Mouse (Mus musculus): Measurements from ENCODE around the gene Pes1. TPM values are rescaled to one million over a fixed set of nuclear protein-coding genes. Genes with fewer than 3 reads are reported as not detected.
"Not testable (repeated sequence)": the region's sequence is repeated elsewhere in the genome, so short reads cannot be mapped to it uniquely, and the experiment has no call there.

Gene Pes1
- polyA plus RNA-seq, 1 experiment from 2014 or later, result 59.1 TPM

DNA sequence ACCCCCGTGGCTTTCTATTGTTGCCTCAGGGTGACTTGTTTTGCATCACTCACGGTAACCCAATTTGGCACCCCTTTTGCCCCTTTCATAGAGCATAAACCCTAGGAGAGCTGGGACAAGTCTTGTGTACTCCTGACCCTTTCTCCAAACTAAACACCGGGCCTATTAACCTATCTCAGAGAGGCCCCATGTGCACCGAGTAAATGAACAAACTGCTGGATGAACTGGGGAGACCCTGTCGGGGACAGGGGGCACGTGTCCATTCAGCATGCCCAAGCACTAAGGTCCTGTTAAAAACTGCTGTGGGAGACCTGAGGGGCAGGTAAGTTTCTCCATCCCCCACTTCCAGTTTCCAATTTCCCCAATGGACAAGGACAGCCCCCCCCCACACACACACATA, 32.8 kb upstream of the Pes1 start:
- ATAC-seq, result no peak
- Histone ChIP-seq H3K36me3 (ENCODE audit: control insufficient read depth, insufficient read depth, low read length) (no peaks in the 10 kb centered on the region), H3K27me3 (ENCODE audit: control insufficient read depth, insufficient read depth, low read depth, low read length) (no peaks in the 10 kb centered on the region), H3K4me3 (ENCODE audit: low read depth, low read length) (peak overlapping the region; percentile 41), H3K4me1 (ENCODE audit: control insufficient read depth, insufficient read depth, low read length) (peaks cover 12% of the 10 kb centered on the region), H3K27ac (ENCODE audit: low read length) (no peak overlapping the region), H3K9me3 (replicated peaks; ENCODE audit: control insufficient read depth, low read length, poor library complexity, severe bottlenecking) (no peaks in the 10 kb centered on the region), H3K9ac (ENCODE audit: low read depth, low read length) (no peak overlapping the region), H3K4me2 (ENCODE audit: low read length) (peak overlapping the region; percentile 62)
- WGBS, result 32% methylated on average over 6 of the region's 6 CpGs

DNA sequence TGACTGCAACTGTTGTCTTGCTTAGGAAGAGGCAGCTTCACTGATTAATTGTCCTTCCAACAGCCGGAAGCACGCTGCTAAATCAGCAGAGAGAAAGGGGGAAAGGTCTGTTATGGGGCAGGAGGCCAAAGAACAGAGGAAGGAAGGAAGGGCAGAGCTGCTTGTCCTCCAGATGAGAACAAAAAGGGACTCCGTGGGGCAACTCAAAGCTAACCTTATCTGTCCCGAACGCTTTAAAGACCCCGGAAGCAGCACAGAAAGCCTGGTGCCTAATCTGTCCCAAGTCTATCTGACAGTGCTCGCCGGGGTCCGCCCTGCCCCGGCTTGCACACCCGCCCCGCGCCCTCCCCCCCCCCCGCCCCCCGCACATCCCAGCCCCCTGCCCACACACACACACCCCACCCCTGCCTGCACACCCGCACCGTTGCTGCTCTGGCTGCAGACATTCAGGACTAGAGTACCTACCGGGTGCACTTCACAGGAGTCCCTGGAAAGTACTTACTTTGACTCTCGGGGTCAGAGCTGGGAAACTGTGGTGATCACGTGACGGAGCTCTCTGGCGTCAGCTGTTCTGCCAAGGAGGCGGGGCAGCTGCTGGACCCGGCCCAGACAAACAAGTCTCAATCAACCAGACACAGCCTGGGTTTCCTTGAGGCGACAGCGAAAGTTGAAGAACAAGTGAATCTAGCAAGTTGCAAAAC, 32.1 kb upstream of the Pes1 start, which contains the start of gene Tcn2:
Gene Tcn2, minus strand, starts transcription at position 649 of the 701 bp plus-strand sequence.
- Histone ChIP-seq H3K36me3 (ENCODE audit: control insufficient read depth, insufficient read depth, low read length) (no peaks in the 10 kb centered on the region), H3K4me2 (ENCODE audit: low read length) (peak within 1 kb of the TSS; percentile 62), H3K4me3 (ENCODE audit: low read depth, low read length) (peak within 1 kb of the TSS; percentile 41), H3K9me3 (replicated peaks; ENCODE audit: control insufficient read depth, low read length, poor library complexity, severe bottlenecking) (no peaks in the 10 kb centered on the region), H3K9ac (ENCODE audit: low read depth, low read length) (peak within 1 kb of the TSS; percentile 53), H3K27me3 (ENCODE audit: control insufficient read depth, insufficient read depth, low read depth, low read length) (no peaks in the 10 kb centered on the region), H3K4me1 (ENCODE audit: control insufficient read depth, insufficient read depth, low read length) (peaks cover 12% of the 10 kb centered on the region), H3K27ac (ENCODE audit: low read length) (no peak within 1 kb of the TSS)
- WGBS, result under 1% methylated on average over 17 of the region's 26 CpGs
- peak; percentile 64; the same call in 1 of the 2 replicates for ATAC-seq

DNA sequence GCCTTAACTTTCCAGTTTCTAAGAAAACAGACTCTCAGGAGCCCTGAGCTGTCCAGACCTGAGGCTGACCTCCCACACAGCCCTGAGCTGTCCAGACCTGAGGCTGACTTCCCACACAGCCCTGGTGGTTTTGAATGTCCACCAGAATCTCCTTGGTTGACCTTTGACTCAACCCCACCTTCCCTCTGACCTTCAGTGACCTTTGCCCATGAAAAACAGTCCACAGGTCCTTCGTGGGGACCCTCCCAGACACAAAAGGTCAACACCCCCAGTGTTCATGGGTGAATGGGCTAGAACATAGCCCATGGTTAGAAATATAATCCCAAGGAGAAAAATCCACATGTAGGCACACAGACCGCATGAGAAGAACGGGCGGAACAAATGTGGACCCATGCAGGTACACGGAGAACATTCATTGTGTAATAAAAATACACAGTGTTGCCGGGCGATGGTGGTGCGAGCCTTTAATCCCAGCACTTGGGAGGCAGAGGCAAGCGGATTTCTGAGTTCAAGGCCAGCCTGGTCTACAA, 30.0 kb upstream of the Pes1 start:
- ATAC-seq, result no peak
- H3K4me3 ChIP-seq (ENCODE audit: low read depth, low read length), result no peak overlapping the region
- H3K27me3 ChIP-seq (ENCODE audit: control insufficient read depth, insufficient read depth, low read depth, low read length), result no peaks in the 10 kb centered on the region
- H3K27ac ChIP-seq (ENCODE audit: low read length), result no peak overlapping the region
- H3K4me1 ChIP-seq (ENCODE audit: control insufficient read depth, insufficient read depth, low read length), result peaks cover 12% of the 10 kb centered on the region
- H3K4me2 ChIP-seq (ENCODE audit: low read length), result no peak overlapping the region
- whole genome bisulfite sequencing, result 85% methylated on average over 9 of the region's 9 CpGs
- H3K36me3 ChIP-seq (ENCODE audit: control insufficient read depth, insufficient read depth, low read length), result no peaks in the 10 kb centered on the region
- H3K9ac ChIP-seq (ENCODE audit: low read depth, low read length), result no peak overlapping the region
- H3K9me3 ChIP-seq (replicated peaks; ENCODE audit: control insufficient read depth, low read length, poor library complexity, severe bottlenecking), result no peaks in the 10 kb centered on the region

DNA sequence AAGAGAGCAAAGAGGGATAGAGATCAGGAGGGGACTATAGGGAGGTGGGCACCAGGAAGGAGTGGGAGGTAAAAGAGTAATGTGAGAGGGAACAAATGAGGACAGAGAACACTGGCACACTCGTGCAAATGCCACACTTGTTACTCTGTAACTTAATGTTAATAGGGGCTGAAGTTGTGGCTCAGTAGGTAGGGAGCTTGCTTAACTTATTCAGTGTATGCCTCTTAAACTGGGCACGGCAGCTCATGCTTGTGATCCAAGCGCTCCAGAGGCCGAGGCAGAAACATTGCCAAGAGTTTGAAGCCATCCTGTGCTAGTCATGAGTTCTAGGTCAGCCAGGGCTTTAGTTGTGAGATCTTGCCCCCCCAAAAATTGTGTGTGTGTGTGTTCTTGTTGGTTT, 28.6 kb upstream of the Pes1 start:
- H3K36me3 ChIP-seq (ENCODE audit: control insufficient read depth, insufficient read depth, low read length), result no peaks in the 10 kb centered on the region
- 73% methylated on average over 4 of the region's 4 CpGs for WGBS
- no peak overlapping the region for H3K27ac ChIP-seq (ENCODE audit: low read length)
- ATAC-seq, result no peak
- no peaks in the 10 kb centered on the region for H3K9me3 ChIP-seq (replicated peaks; ENCODE audit: control insufficient read depth, low read length, poor library complexity, severe bottlenecking)
- peaks cover 12% of the 10 kb centered on the region for H3K4me1 ChIP-seq (ENCODE audit: control insufficient read depth, insufficient read depth, low read length)
- H3K4me2 ChIP-seq (ENCODE audit: low read length), result no peak overlapping the region
- H3K27me3 ChIP-seq (ENCODE audit: control insufficient read depth, insufficient read depth, low read depth, low read length), result no peaks in the 10 kb centered on the region
- H3K4me3 ChIP-seq (ENCODE audit: low read depth, low read length), result no peak overlapping the region
- no peak overlapping the region for H3K9ac ChIP-seq (ENCODE audit: low read depth, low read length)

DNA sequence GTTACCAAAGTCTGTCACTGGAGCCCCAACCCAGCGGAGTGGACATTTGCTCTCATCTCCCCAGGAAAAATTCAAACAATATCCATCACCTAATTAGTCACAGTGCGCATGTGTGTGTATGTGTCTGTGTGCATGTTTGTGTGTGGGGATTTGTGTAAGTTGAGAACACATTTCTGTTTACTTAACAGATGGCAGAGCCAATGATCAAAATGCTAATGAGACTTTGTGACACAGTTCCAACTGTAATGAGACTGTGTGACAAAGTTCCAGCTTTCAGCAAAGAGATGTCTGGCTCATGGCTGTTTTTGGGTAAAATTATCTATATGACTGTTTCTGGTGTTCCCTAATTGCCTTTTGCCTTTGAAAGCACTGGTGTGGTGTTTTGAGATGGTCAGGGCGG, 27.5 kb upstream of the Pes1 start:
- WGBS, result 88% methylated on average over 3 of the region's 3 CpGs
- Histone ChIP-seq H3K27ac (ENCODE audit: low read length) (no peak overlapping the region), H3K27me3 (ENCODE audit: control insufficient read depth, insufficient read depth, low read depth, low read length) (no peaks in the 10 kb centered on the region), H3K4me3 (ENCODE audit: low read depth, low read length) (no peak overlapping the region), H3K4me1 (ENCODE audit: control insufficient read depth, insufficient read depth, low read length) (peaks cover 5% of the 10 kb centered on the region), H3K9ac (ENCODE audit: low read depth, low read length) (no peak overlapping the region), H3K36me3 (ENCODE audit: control insufficient read depth, insufficient read depth, low read length) (no peaks in the 10 kb centered on the region), H3K4me2 (ENCODE audit: low read length) (no peak overlapping the region), H3K9me3 (replicated peaks; ENCODE audit: control insufficient read depth, low read length, poor library complexity, severe bottlenecking) (no peaks in the 10 kb centered on the region)
- no peak for ATAC-seq

DNA sequence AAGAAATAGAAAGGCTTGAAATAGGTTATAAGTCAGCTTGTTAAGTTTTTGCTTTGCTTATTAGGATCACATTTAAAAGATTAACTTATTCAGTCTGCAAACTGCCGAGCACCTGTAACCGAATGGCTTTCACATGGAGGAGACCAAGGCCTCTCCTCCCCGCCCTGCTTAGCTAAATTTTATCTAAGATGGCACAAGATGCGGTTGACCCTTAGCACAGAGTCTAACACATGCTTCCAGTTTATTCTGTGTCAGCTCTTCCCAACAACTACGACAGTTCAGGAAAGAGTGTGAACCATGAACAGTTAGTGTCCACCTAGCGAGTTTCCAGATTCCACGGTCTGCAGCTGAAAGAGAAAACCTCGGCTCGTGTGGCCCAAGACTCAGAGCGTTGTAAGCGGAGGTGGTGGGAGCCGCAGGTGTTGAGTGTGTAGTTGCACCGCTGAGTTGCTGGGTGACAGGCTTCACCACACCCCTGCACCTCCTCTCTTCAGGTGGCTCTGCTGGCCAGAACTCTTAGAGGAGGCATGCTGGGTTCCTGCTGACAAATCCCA, 26.4 kb upstream of the Pes1 start:
- Histone ChIP-seq H3K9me3 (replicated peaks; ENCODE audit: control insufficient read depth, low read length, poor library complexity, severe bottlenecking) (no peaks in the 10 kb centered on the region), H3K4me3 (ENCODE audit: low read depth, low read length) (no peak overlapping the region), H3K9ac (ENCODE audit: low read depth, low read length) (no peak overlapping the region), H3K27me3 (ENCODE audit: control insufficient read depth, insufficient read depth, low read depth, low read length) (no peaks in the 10 kb centered on the region), H3K36me3 (ENCODE audit: control insufficient read depth, insufficient read depth, low read length) (no peaks in the 10 kb centered on the region), H3K4me1 (ENCODE audit: control insufficient read depth, insufficient read depth, low read length) (no peaks in the 10 kb centered on the region), H3K4me2 (ENCODE audit: low read length) (no peak overlapping the region), H3K27ac (ENCODE audit: low read length) (no peak overlapping the region)
- ATAC-seq, result no peak
- WGBS, result 84% methylated on average over 13 of the region's 13 CpGs

DNA sequence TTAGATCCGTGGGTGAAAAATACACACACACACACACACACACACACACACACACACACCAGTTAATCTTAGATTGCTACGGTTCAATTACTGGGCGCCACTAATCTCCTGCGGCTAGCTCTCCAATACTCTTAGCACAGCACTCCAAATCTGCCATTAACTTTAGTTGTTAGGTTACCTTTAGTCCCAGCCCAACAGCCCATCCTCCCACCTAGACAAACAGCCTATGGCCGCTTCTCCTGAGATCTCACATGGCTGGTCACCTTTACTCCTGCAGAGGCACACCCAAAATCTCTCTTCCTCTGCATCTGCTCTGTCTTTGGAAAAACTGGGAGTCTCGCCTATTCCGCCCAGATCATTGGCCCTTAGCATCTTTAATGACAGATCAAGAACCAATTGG, 22.4 kb upstream of the Pes1 start:
- Histone ChIP-seq H3K4me1 (ENCODE audit: control insufficient read depth, insufficient read depth, low read length) (no peaks in the 10 kb centered on the region), H3K27ac (ENCODE audit: low read length) (no peak overlapping the region), H3K9me3 (replicated peaks; ENCODE audit: control insufficient read depth, low read length, poor library complexity, severe bottlenecking) (no peaks in the 10 kb centered on the region), H3K4me3 (ENCODE audit: low read depth, low read length) (no peak overlapping the region), H3K4me2 (ENCODE audit: low read length) (no peak overlapping the region), H3K9ac (ENCODE audit: low read depth, low read length) (no peak overlapping the region), H3K27me3 (ENCODE audit: control insufficient read depth, insufficient read depth, low read depth, low read length) (no peaks in the 10 kb centered on the region), H3K36me3 (ENCODE audit: control insufficient read depth, insufficient read depth, low read length) (no peaks in the 10 kb centered on the region)
- no peak for ATAC-seq
- WGBS, result 80% methylated on average over 7 of the region's 7 CpGs

DNA sequence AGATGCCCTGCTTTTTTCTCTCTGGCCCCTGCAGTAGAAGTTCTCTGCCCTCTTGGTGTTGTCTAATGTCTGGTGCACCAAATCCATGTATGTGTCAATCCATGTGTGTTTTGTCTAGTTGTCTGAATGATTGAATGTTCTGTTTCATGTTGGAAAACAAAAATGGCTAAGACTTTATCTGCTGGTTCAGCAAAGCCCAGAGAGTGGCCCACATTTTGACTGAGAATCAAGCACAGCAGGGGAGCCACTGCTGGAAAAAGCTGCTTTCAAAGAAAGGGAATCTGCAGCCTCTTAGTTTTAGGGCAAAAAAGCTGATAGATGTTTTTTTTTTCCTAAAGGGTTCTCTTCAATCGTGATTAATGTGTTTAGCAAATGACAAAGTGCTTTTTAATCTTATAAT, 17.4 kb upstream of the Pes1 start:
- 14% methylated on average over 1 of the region's 1 CpGs for WGBS
- H3K4me2 ChIP-seq (ENCODE audit: low read length), result no peak overlapping the region
- H3K9ac ChIP-seq (ENCODE audit: low read depth, low read length), result no peak overlapping the region
- no peaks in the 10 kb centered on the region for H3K27me3 ChIP-seq (ENCODE audit: control insufficient read depth, insufficient read depth, low read depth, low read length)
- no peak for ATAC-seq
- no peak overlapping the region for H3K27ac ChIP-seq (ENCODE audit: low read length)
- no peaks in the 10 kb centered on the region for H3K36me3 ChIP-seq (ENCODE audit: control insufficient read depth, insufficient read depth, low read length)
- H3K4me1 ChIP-seq (ENCODE audit: control insufficient read depth, insufficient read depth, low read length), result no peaks in the 10 kb centered on the region
- no peaks in the 10 kb centered on the region for H3K9me3 ChIP-seq (replicated peaks; ENCODE audit: control insufficient read depth, low read length, poor library complexity, severe bottlenecking)
- H3K4me3 ChIP-seq (ENCODE audit: low read depth, low read length), result no peak overlapping the region

DNA sequence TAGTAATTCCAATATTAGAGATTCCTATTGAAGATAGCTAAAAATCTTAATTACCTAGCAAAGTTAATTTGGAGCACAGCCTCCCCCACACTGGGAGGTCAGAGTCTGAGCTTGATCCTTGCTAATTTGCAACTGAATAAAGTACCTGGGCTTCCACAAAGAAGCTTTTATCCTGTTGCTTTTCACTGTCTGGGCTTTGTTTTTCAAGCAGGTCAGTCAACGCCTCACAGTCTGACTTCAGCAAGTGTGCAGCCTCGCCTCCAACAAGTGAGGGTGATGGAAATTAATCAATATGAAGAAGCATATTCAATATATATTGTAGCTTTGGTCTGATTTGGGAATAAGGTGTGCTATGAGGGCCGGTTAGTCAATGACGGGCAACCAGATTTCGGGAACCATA, 8.9 kb upstream of the Pes1 start:
- H3K27me3 ChIP-seq (ENCODE audit: control insufficient read depth, insufficient read depth, low read depth, low read length); ATAC-seq; H3K36me3 ChIP-seq (ENCODE audit: control insufficient read depth, insufficient read depth, low read length); H3K9me3 ChIP-seq (replicated peaks; ENCODE audit: control insufficient read depth, low read length, poor library complexity, severe bottlenecking); H3K4me3 ChIP-seq (ENCODE audit: low read depth, low read length); H3K4me1 ChIP-seq (ENCODE audit: control insufficient read depth, insufficient read depth, low read length); H3K4me2 ChIP-seq (ENCODE audit: low read length); H3K9ac ChIP-seq (ENCODE audit: low read depth, low read length); H3K27ac ChIP-seq (ENCODE audit: low read length): not testable (repeated sequence)
- 78% methylated on average over 5 of the region's 5 CpGs for WGBS

Measured in midbrain, embryonic 16.5 days (tissue).